Mouse (Mus musculus) myocyte (in vitro differentiated cells): ENCODE results near the gene Mfrp.

ENCODE experiments used
- MAX ChIP-seq: IDR thresholded peaks from one replicate; pipeline ENCODE4 v1.6.1; 2011; ENCODE audit warnings: low read depth, mild to moderate bottlenecking, control low read depth
- MYOG ChIP-seq, 3 experiments: IDR thresholded peaks; one replicate each; pipeline ENCODE4 v1.6.1; 2011; ENCODE audit warnings: control low read depth in 2 of 3, low read depth in 2 of 3, mild to moderate bottlenecking in 2 of 3; ENCODE audit not compliant: insufficient read length in 2 of 3, control insufficient read depth in 1 of 3, insufficient read depth in 1 of 3
- POLR2A ChIP-seq: IDR thresholded peaks from one replicate; pipeline ENCODE4 v1.6.1; 2011; ENCODE audit warnings: low read depth, mild to moderate bottlenecking, control low read depth, moderate library complexity; ENCODE audit not compliant: insufficient read length
- POLR2AphosphoS2 ChIP-seq: IDR thresholded peaks from one replicate; pipeline ENCODE4 v1.6.1; 2011; ENCODE audit warnings: low read depth, control low read depth; ENCODE audit not compliant: insufficient read length
- USF1 ChIP-seq: IDR thresholded peaks from one replicate; pipeline ENCODE4 v1.6.1; 2011; ENCODE audit warnings: low read depth, mild to moderate bottlenecking, control low read depth, moderate library complexity

DNA sequence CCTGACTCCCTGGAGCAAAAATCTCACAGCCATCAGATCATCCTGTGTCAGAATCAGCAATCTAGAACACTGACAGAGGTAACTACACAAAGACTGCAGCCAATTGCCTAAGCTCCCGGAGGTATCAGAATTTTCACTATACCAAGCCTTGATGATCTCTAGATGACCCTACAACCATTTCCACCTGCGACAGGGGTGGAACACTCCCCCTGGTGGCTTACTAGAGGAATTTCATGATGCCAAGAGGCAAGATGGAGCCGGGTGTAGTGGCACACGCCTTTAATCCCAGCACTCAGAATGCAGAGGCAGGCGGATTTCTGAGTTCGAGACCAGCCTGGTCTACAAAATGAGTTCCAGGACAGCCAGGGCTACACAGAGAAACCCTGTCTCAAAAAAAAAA, 22.8 kb downstream of the Mfrp start:
- TF ChIP-seq MAX (no peak), POLR2A (no peak), USF1 (no peak), POLR2AphosphoS2 (no peak), MYOG (IDR thresholded peaks at IDR 0.05; ENCODE audit: control insufficient read depth in 1 of 3, insufficient read depth in 1 of 3, insufficient read length in 2 of 3, low read depth in 2 of 3) (no peak)
